Mouse (Mus musculus) heart, embryonic 15.5 days (tissue): ENCODE results near the gene Gm9774. TPM values are rescaled to one million over a fixed set of nuclear protein-coding genes. Genes with fewer than 3 reads are reported as not detected.

Source experiments
- ATAC-seq: fragments of 200-750 bp; cut with Nextera tagmentation; replicated peaks from 2 replicates; pipeline ENCODE4 v1.8.0; 2017; ENCODE audit warnings: low read depth, moderate TSS enrichment; ENCODE audit not compliant: insufficient number of reproducible peaks, insufficient read depth, low FRiP score
- H3K27ac ChIP-seq: fragments of 300-500 bp; sonication (generic); 2 replicates; pipeline ENCODE4 v1.5.1; 2015; ENCODE audit warnings: mild to moderate bottlenecking, inconsistent platforms
- H3K27me3 ChIP-seq: fragments of 300-500 bp; sonication (generic); 2 replicates; pipeline ENCODE4 v1.6.1; 2015; ENCODE audit warnings: inconsistent platforms
- H3K36me3 ChIP-seq: fragments of 300-500 bp; sonication (generic); 2 replicates; pipeline ENCODE4 v1.6.1; 2015; ENCODE audit warnings: mild to moderate bottlenecking, inconsistent platforms
- H3K4me1 ChIP-seq: fragments of 300-500 bp; sonication (generic); replicated peaks from 2 replicates; pipeline ENCODE4 v1.6.1; 2015; ENCODE audit warnings: inconsistent platforms
- H3K4me2 ChIP-seq: fragments of 300-500 bp; sonication (generic); 2 replicates; pipeline ENCODE4 v1.6.1; 2015; ENCODE audit warnings: inconsistent platforms, mild to moderate bottlenecking, moderate library complexity
- H3K4me3 ChIP-seq: fragments of 300-500 bp; sonication (generic); 2 replicates; pipeline ENCODE4 v1.5.1; 2015; ENCODE audit warnings: mild to moderate bottlenecking, inconsistent platforms
- H3K9ac ChIP-seq: fragments of 300-500 bp; sonication (generic); 2 replicates; pipeline ENCODE4 v1.6.1; 2015; ENCODE audit warnings: mild to moderate bottlenecking, inconsistent platforms
- H3K9me3 ChIP-seq: fragments of 300-500 bp; sonication (generic); replicated peaks from 2 replicates; pipeline ENCODE4 v1.6.1; 2016; ENCODE audit warnings: inconsistent platforms
- WGBS: fragments of 180-500 bp; shearing (Covaris S2); methylation state at CpG from one replicate; pipeline ENCODE4 v1.1.7; 2015; ENCODE audit warnings: mixed read lengths; 5-methylcytosine and 5-hydroxymethylcytosine counted together
- polyA plus RNA-seq: library from polyadenylated mRNA; unstranded; fragments of >200 nt; fragmentation: Nextera tagmentation; extraction: Ambion mirVana; gene quantifications from 2 replicates; pipeline ENCODE4 v1.2.1, GENCODE M21; 2015

The Gm9774 gene
- 5.3 and 5.4 TPM in 2 replicates for polyA plus RNA-seq

- Histone ChIP-seq H3K4me1 (no peaks in the 10 kb centered on the region), H3K27ac (no peak within 1 kb of the TSS), H3K9ac (no peak within 1 kb of the TSS), H3K9me3 (no peaks in the 10 kb centered on the region), H3K27me3 (no peaks in the 10 kb centered on the region), H3K4me2 (no peak within 1 kb of the TSS), H3K4me3 (no peak within 1 kb of the TSS), H3K36me3 (no peaks in the 10 kb centered on the region)
- ATAC-seq = no peak
- 83% methylated on average over 6 of the region's 6 CpGs for WGBS
Measured at GRCm38 (mm10) chr3:92429323-92429722, at the start of gene Gm9774. TSS of gene Gm9774 (minus strand) at chr3:92429423.

- Histone ChIP-seq H3K36me3 (no peaks in the 10 kb centered on the region), H3K27ac (no peak overlapping the region), H3K9ac (no peak overlapping the region), H3K4me1 (no peaks in the 10 kb centered on the region), H3K4me2 (no peak overlapping the region), H3K9me3 (no peaks in the 10 kb centered on the region), H3K4me3 (no peak overlapping the region), H3K27me3 (no peaks in the 10 kb centered on the region)
- no peak for ATAC-seq
- WGBS = 70% methylated on average over 2 of the region's 2 CpGs
Measured at GRCm38 (mm10) chr3:92470111-92470510, 40.9 kb upstream of the Gm9774 start.

- no peaks in the 10 kb centered on the region for H3K4me1 ChIP-seq
- H3K4me3 ChIP-seq = no peak overlapping the region
- ATAC-seq = no peak
- H3K4me2 ChIP-seq = no peak overlapping the region
- H3K27me3 ChIP-seq = no peaks in the 10 kb centered on the region
- no peak overlapping the region for H3K27ac ChIP-seq
- H3K36me3 ChIP-seq = no peaks in the 10 kb centered on the region
- no peaks in the 10 kb centered on the region for H3K9me3 ChIP-seq
- no peak overlapping the region for H3K9ac ChIP-seq
Measured at GRCm38 (mm10) chr3:92467424-92467823, 38.2 kb upstream of the Gm9774 start.

- Histone ChIP-seq H3K9ac (no peak overlapping the region), H3K36me3 (no peaks in the 10 kb centered on the region), H3K27me3 (no peaks in the 10 kb centered on the region), H3K4me1 (no peaks in the 10 kb centered on the region), H3K9me3 (no peaks in the 10 kb centered on the region), H3K27ac (no peak overlapping the region), H3K4me3 (no peak overlapping the region), H3K4me2 (no peak overlapping the region)
- no peak for ATAC-seq
- 54% methylated on average over 1 of the region's 1 CpGs for WGBS
Measured at GRCm38 (mm10) chr3:92466576-92466975, 37.4 kb upstream of the Gm9774 start.

- H3K4me3 ChIP-seq = no peak within 1 kb of the TSS
- no peak within 1 kb of the TSS for H3K27ac ChIP-seq
- H3K9ac ChIP-seq = no peak within 1 kb of the TSS
- 56% methylated on average over 2 of the region's 2 CpGs for WGBS
- H3K36me3 ChIP-seq = no peaks in the 10 kb centered on the region
- H3K4me2 ChIP-seq = no peak within 1 kb of the TSS
- H3K9me3 ChIP-seq = no peaks in the 10 kb centered on the region
- no peaks in the 10 kb centered on the region for H3K27me3 ChIP-seq
- no peak for ATAC-seq
- no peaks in the 10 kb centered on the region for H3K4me1 ChIP-seq
Measured at GRCm38 (mm10) chr3:92458620-92459019, 29.4 kb upstream of the Gm9774 start, which contains the start of gene Sprr3. TSS of gene Sprr3 (minus strand) at chr3:92458720.

- Histone ChIP-seq H3K9ac (no peak overlapping the region), H3K27ac (no peak overlapping the region), H3K27me3 (no peaks in the 10 kb centered on the region), H3K36me3 (no peaks in the 10 kb centered on the region), H3K9me3 (no peaks in the 10 kb centered on the region), H3K4me3 (no peak overlapping the region), H3K4me2 (no peak overlapping the region), H3K4me1 (no peaks in the 10 kb centered on the region)
- 55% methylated on average over 5 of the region's 5 CpGs for WGBS
- no peak for ATAC-seq
Measured at GRCm38 (mm10) chr3:92455151-92455550, 25.9 kb upstream of the Gm9774 start.

GRCm38 (mm10) chr3:92440177-92440576 is 11.0 kb upstream of the Gm9774 start:
- no peaks in the 10 kb centered on the region for H3K9me3 ChIP-seq
- H3K27me3 ChIP-seq = no peaks in the 10 kb centered on the region
- H3K4me3 ChIP-seq = no peak overlapping the region
- no peak for ATAC-seq
- no peak overlapping the region for H3K9ac ChIP-seq
- no peaks in the 10 kb centered on the region for H3K36me3 ChIP-seq
- H3K4me2 ChIP-seq = no peak overlapping the region
- H3K27ac ChIP-seq = no peak overlapping the region
- H3K4me1 ChIP-seq = no peaks in the 10 kb centered on the region
- WGBS = 76% methylated on average over 3 of the region's 3 CpGs

- Histone ChIP-seq H3K36me3 (no peaks in the 10 kb centered on the region), H3K27me3 (no peaks in the 10 kb centered on the region), H3K9ac (no peak within 1 kb of the TSS), H3K4me3 (no peak within 1 kb of the TSS), H3K4me2 (no peak within 1 kb of the TSS), H3K9me3 (no peaks in the 10 kb centered on the region), H3K4me1 (no peaks in the 10 kb centered on the region), H3K27ac (no peak within 1 kb of the TSS)
- ATAC-seq = no peak
- 80% methylated on average over 3 of the region's 3 CpGs for WGBS
Measured at GRCm38 (mm10) chr3:92438689-92439088, 9.5 kb upstream of the Gm9774 start, which contains the start of gene Sprr1b. TSS of gene Sprr1b (minus strand) at chr3:92438789.

GRCm38 (mm10) chr3:92432282-92432681 is 3.1 kb upstream of the Gm9774 start, which contains the start of gene Sprr2k:
TSS of gene Sprr2k (plus strand) at chr3:92432582.
- Histone ChIP-seq H3K9me3 (no peaks in the 10 kb centered on the region), H3K9ac (no peak within 1 kb of the TSS), H3K4me1 (no peaks in the 10 kb centered on the region), H3K36me3 (no peaks in the 10 kb centered on the region), H3K4me3 (no peak within 1 kb of the TSS), H3K27ac (no peak within 1 kb of the TSS), H3K27me3 (no peaks in the 10 kb centered on the region), H3K4me2 (no peak within 1 kb of the TSS)
- 71% methylated on average over 2 of the region's 2 CpGs for WGBS
- no peak for ATAC-seq

GRCm38 (mm10) chr3:92417782-92418181 is 11.4 kb downstream of the Gm9774 start, which contains the start of gene Sprr2j-ps:
TSS of gene Sprr2j-ps (plus strand) at chr3:92418082.
- no peak within 1 kb of the TSS for H3K4me3 ChIP-seq
- H3K4me1 ChIP-seq = no peaks in the 10 kb centered on the region
- H3K9me3 ChIP-seq = no peaks in the 10 kb centered on the region
- no peak within 1 kb of the TSS for H3K27ac ChIP-seq
- 86% methylated on average over 2 of the region's 2 CpGs for WGBS
- no peaks in the 10 kb centered on the region for H3K36me3 ChIP-seq
- H3K27me3 ChIP-seq = no peaks in the 10 kb centered on the region
- no peak within 1 kb of the TSS for H3K9ac ChIP-seq
- no peak within 1 kb of the TSS for H3K4me2 ChIP-seq
- ATAC-seq = no peak

GRCm38 (mm10) chr3:92407691-92408090 is 21.5 kb downstream of the Gm9774 start, which contains the start of gene Sprr2i:
TSS of gene Sprr2i (plus strand) at chr3:92407991.
- no peaks in the 10 kb centered on the region for H3K36me3 ChIP-seq
- ATAC-seq = no peak
- H3K9ac ChIP-seq = no peak within 1 kb of the TSS
- no peaks in the 10 kb centered on the region for H3K9me3 ChIP-seq
- no peak within 1 kb of the TSS for H3K27ac ChIP-seq
- WGBS = 81% methylated on average over 2 of the region's 2 CpGs
- no peaks in the 10 kb centered on the region for H3K27me3 ChIP-seq
- H3K4me1 ChIP-seq = no peaks in the 10 kb centered on the region
- no peak within 1 kb of the TSS for H3K4me3 ChIP-seq
- H3K4me2 ChIP-seq = no peak within 1 kb of the TSS

GRCm38 (mm10) chr3:92394301-92394700 is 34.9 kb downstream of the Gm9774 start:
- ATAC-seq = no peak
- H3K9ac ChIP-seq = no peak overlapping the region
- no peak overlapping the region for H3K4me2 ChIP-seq
- H3K4me1 ChIP-seq = no peaks in the 10 kb centered on the region
- H3K27me3 ChIP-seq = no peaks in the 10 kb centered on the region
- 32% methylated on average over 1 of the region's 1 CpGs for WGBS
- H3K27ac ChIP-seq = no peak overlapping the region
- no peak overlapping the region for H3K4me3 ChIP-seq
- no peaks in the 10 kb centered on the region for H3K36me3 ChIP-seq
- H3K9me3 ChIP-seq = no peaks in the 10 kb centered on the region
